Mouse (Mus musculus): Measurements from ENCODE around the gene Slc22a6. TPM values are rescaled to one million over a fixed set of nuclear protein-coding genes. Genes with fewer than 3 reads are reported as not detected.

Gene Slc22a6
- polyA plus RNA-seq (2014; fragmentation: Illumina TruSeq; extraction: RNeasy Lipid Tissue Mini Kit (QIAGEN cat#74804)) = not detected

DNA sequence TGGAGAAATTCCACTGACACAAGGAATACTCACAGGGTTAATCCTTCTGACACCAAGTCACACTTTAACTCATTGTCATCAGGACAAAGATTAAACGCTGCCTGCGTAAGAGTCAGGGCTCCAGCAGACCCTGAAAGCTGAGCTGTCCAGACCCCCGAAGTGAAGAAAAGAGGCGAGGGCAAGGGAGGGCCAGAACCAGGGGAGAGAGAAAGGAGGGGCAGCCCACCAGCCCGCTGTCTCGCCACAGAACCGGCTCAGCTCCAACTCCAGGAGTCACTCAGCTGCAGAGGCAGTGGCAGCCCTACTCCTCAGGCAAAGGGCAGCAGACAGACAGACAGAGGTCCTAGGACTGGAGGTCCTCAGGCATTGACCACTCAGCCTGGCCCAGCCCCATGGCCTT, at the start of gene Slc22a6:
Slc22a6 (plus strand) TSS at position 136 of the 400 bp plus-strand sequence.

DNA sequence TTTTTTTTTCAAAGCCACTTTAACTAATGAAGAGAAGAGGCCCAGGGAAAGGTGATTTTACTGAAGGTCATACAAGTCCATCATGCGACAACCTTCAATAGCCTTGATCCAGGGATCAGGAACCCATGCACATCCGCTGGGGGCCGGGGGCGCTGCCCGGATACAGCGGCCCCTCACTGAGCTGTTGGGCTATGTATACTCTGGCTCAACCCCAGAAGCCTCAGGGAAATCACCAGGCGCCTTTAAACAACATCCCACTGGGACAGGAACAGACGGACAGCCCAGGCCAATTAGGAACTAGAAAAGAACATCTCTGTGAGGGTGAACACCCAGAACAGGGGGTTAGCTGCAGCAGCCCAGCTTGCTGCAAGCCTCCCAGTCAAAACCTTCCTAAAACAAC, 26.9 kb upstream of the Slc22a6 start, which contains the start of gene Slc22a8:
Slc22a8 (plus strand) TSS at position 301 of the 400 bp plus-strand sequence.

DNA sequence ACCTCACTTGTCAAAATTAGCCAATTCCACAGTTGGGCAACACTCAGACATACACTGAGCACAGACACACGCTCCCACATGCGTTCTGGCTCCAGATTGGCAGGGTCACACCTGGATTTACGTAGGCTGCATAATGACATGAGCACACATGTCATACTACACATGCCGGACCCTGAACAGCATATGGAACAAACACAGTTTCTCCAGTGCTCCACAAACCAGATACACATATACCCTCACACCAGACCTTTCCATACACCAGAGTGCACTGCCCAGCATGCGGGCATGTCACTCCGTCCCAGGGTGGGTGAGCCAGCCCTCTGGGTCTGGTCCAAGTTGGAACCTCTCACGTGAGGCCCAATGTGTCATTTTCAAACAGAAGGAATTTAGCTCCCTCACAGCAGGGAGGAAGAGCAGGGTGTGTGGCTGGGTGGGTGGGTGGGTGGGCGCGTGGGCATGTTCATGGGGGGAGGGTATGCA, 45.6 kb downstream of the Slc22a6 start, which contains the start of gene Chrm1:
Chrm1 (plus strand) TSS at position 430 of the 480 bp plus-strand sequence.

Other genes starting within 250 kb of the Slc22a6 start
- gene Slc22a30, start 212.9 kb upstream of the Slc22a6 start, polyA plus RNA-seq (2014; fragmentation: Illumina TruSeq; extraction: RNeasy Lipid Tissue Mini Kit (QIAGEN cat#74804)) = not detected
- not detected for gene Slc22a8, start 26.8 kb upstream of the Slc22a6 start, polyA plus RNA-seq (2014; fragmentation: Illumina TruSeq; extraction: RNeasy Lipid Tissue Mini Kit (QIAGEN cat#74804))
- gene Chrm1, start 45.8 kb downstream of the Slc22a6 start, polyA plus RNA-seq (2014; fragmentation: Illumina TruSeq; extraction: RNeasy Lipid Tissue Mini Kit (QIAGEN cat#74804)) = not detected
- 233 TPM for gene Slc3a2, start 105.3 kb downstream of the Slc22a6 start, polyA plus RNA-seq (2014; fragmentation: Illumina TruSeq; extraction: RNeasy Lipid Tissue Mini Kit (QIAGEN cat#74804))
- 11.1 TPM for gene Wdr74, start 117.8 kb downstream of the Slc22a6 start, polyA plus RNA-seq (2014; fragmentation: Illumina TruSeq; extraction: RNeasy Lipid Tissue Mini Kit (QIAGEN cat#74804))
- not detected for gene 1700092M07Rik, start 122.7 kb downstream of the Slc22a6 start, polyA plus RNA-seq (2014; fragmentation: Illumina TruSeq; extraction: RNeasy Lipid Tissue Mini Kit (QIAGEN cat#74804))
- gene Stx5a, start 123.4 kb downstream of the Slc22a6 start, polyA plus RNA-seq (2014; fragmentation: Illumina TruSeq; extraction: RNeasy Lipid Tissue Mini Kit (QIAGEN cat#74804)) = 65.4 TPM
- 63.1 TPM for gene Nxf1, start 139.0 kb downstream of the Slc22a6 start, polyA plus RNA-seq (2014; fragmentation: Illumina TruSeq; extraction: RNeasy Lipid Tissue Mini Kit (QIAGEN cat#74804))
- 26.6 TPM for gene Tmem223, start 153.0 kb downstream of the Slc22a6 start, polyA plus RNA-seq (2014; fragmentation: Illumina TruSeq; extraction: RNeasy Lipid Tissue Mini Kit (QIAGEN cat#74804))
- 29.5 TPM for gene Tmem179b, start 156.4 kb downstream of the Slc22a6 start, polyA plus RNA-seq (2014; fragmentation: Illumina TruSeq; extraction: RNeasy Lipid Tissue Mini Kit (QIAGEN cat#74804))
- 1.2 TPM for gene Taf6l, start 168.4 kb downstream of the Slc22a6 start, polyA plus RNA-seq (2014; fragmentation: Illumina TruSeq; extraction: RNeasy Lipid Tissue Mini Kit (QIAGEN cat#74804))
- gene Polr2g, start 180.5 kb downstream of the Slc22a6 start, polyA plus RNA-seq (2014; fragmentation: Illumina TruSeq; extraction: RNeasy Lipid Tissue Mini Kit (QIAGEN cat#74804)) = 64.4 TPM
- gene Zbtb3, start 184.5 kb downstream of the Slc22a6 start, polyA plus RNA-seq (2014; fragmentation: Illumina TruSeq; extraction: RNeasy Lipid Tissue Mini Kit (QIAGEN cat#74804)) = not detected
- 110 TPM for gene Ttc9c, start 201.3 kb downstream of the Slc22a6 start, polyA plus RNA-seq (2014; fragmentation: Illumina TruSeq; extraction: RNeasy Lipid Tissue Mini Kit (QIAGEN cat#74804))
- gene Hnrnpul2, start 202.0 kb downstream of the Slc22a6 start, polyA plus RNA-seq (2014; fragmentation: Illumina TruSeq; extraction: RNeasy Lipid Tissue Mini Kit (QIAGEN cat#74804)) = 169 TPM
- 3.6 TPM for gene AC129217.1, start 211.7 kb downstream of the Slc22a6 start, polyA plus RNA-seq (2014; fragmentation: Illumina TruSeq; extraction: RNeasy Lipid Tissue Mini Kit (QIAGEN cat#74804))
- gene Bscl2, start 219.4 kb downstream of the Slc22a6 start, polyA plus RNA-seq (2014; fragmentation: Illumina TruSeq; extraction: RNeasy Lipid Tissue Mini Kit (QIAGEN cat#74804)) = 25.1 TPM
- gene Gng3, start 221.2 kb downstream of the Slc22a6 start, polyA plus RNA-seq (2014; fragmentation: Illumina TruSeq; extraction: RNeasy Lipid Tissue Mini Kit (QIAGEN cat#74804)) = 0.57 TPM
- 10.2 TPM for gene Lrrn4cl, start 232.7 kb downstream of the Slc22a6 start, polyA plus RNA-seq (2014; fragmentation: Illumina TruSeq; extraction: RNeasy Lipid Tissue Mini Kit (QIAGEN cat#74804))